Mouse (Mus musculus) myocyte (in vitro differentiated cells): ENCODE results near the gene Plekhh2. TPM values are rescaled to one million over a fixed set of nuclear protein-coding genes. Genes with fewer than 3 reads are reported as not detected.

ENCODE experiments used
- H3K27me3 ChIP-seq: one replicate; pipeline ENCODE4 v1.6.1; 2011; ENCODE audit not compliant: control insufficient read depth, insufficient read depth, insufficient read length
- H3K36me3 ChIP-seq: one replicate; pipeline ENCODE4 v1.6.1; 2011; ENCODE audit not compliant: control insufficient read depth, insufficient read depth
- H3K4me2 ChIP-seq: one replicate; pipeline ENCODE4 v1.6.1; 2011; ENCODE audit warnings: low read depth, control low read depth
- H3K4me3 ChIP-seq: one replicate; pipeline ENCODE4 v1.5.1; 2011; ENCODE audit warnings: mild to moderate bottlenecking, control low read depth, moderate library complexity
- H3K79me2 ChIP-seq: one replicate; pipeline ENCODE4 v1.6.1; 2011; ENCODE audit not compliant: control insufficient read depth, insufficient read depth
- H3ac ChIP-seq: one replicate; pipeline ENCODE4 v1.6.1; 2011; ENCODE audit not compliant: control insufficient read depth, insufficient read length
- CEBPB ChIP-seq: IDR thresholded peaks from 2 replicates; pipeline ENCODE4 v1.6.1; 2011; ENCODE audit warnings: mild to moderate bottlenecking, moderate library complexity; ENCODE audit not compliant: poor library complexity, insufficient read depth, severe bottlenecking
- E2F4 ChIP-seq: IDR thresholded peaks from one replicate; pipeline ENCODE4 v1.6.1; 2011; ENCODE audit warnings: mild to moderate bottlenecking, control low read depth, moderate library complexity; ENCODE audit not compliant: insufficient read depth
- MAX ChIP-seq: IDR thresholded peaks from one replicate; pipeline ENCODE4 v1.6.1; 2011; ENCODE audit warnings: low read depth, mild to moderate bottlenecking, control low read depth
- MYOD1 ChIP-seq, 3 experiments: IDR thresholded peaks; one replicate each; pipeline ENCODE4 v1.6.1; 2011; ENCODE audit warnings: control low read depth in 2 of 3, low read depth in 2 of 3, mild to moderate bottlenecking in 2 of 3, moderate library complexity in 1 of 3; ENCODE audit not compliant: insufficient read length in 2 of 3, control insufficient read depth in 1 of 3
- MYOG ChIP-seq, 3 experiments: IDR thresholded peaks; one replicate each; pipeline ENCODE4 v1.6.1; 2011; ENCODE audit warnings: control low read depth in 2 of 3, low read depth in 2 of 3, mild to moderate bottlenecking in 2 of 3; ENCODE audit not compliant: insufficient read length in 2 of 3, control insufficient read depth in 1 of 3, insufficient read depth in 1 of 3
- POLR2A ChIP-seq: IDR thresholded peaks from one replicate; pipeline ENCODE4 v1.6.1; 2011; ENCODE audit warnings: low read depth, mild to moderate bottlenecking, control low read depth, moderate library complexity; ENCODE audit not compliant: insufficient read length
- POLR2AphosphoS2 ChIP-seq: IDR thresholded peaks from one replicate; pipeline ENCODE4 v1.6.1; 2011; ENCODE audit warnings: low read depth, control low read depth; ENCODE audit not compliant: insufficient read length
- REST ChIP-seq: IDR thresholded peaks from one replicate; pipeline ENCODE4 v1.6.1; 2011; ENCODE audit warnings: mild to moderate bottlenecking, control low read depth, moderate library complexity; ENCODE audit not compliant: insufficient read depth, insufficient read length
- SRF ChIP-seq: IDR thresholded peaks from one replicate; pipeline ENCODE4 v1.6.1; 2011; ENCODE audit warnings: low read depth; ENCODE audit not compliant: control insufficient read depth, insufficient read length
- TCF12 ChIP-seq: IDR thresholded peaks from one replicate; pipeline ENCODE4 v1.6.1; 2011; ENCODE audit warnings: mild to moderate bottlenecking, control low read depth; ENCODE audit not compliant: poor library complexity, insufficient read depth, severe bottlenecking
- TCF3 ChIP-seq: IDR thresholded peaks from one replicate; pipeline ENCODE4 v1.6.1; 2011; ENCODE audit warnings: low read depth, control low read depth; ENCODE audit not compliant: insufficient read length
- USF1 ChIP-seq: IDR thresholded peaks from one replicate; pipeline ENCODE4 v1.6.1; 2011; ENCODE audit warnings: low read depth, mild to moderate bottlenecking, control low read depth, moderate library complexity
- polyA plus RNA-seq: library from polyadenylated mRNA; unstranded; fragments of >200 nt; fragmentation: generic; extraction: Trizol; gene quantifications from one replicate; pipeline ENCODE4 v1.2.1, GENCODE M21; 2012; ENCODE audit warnings: missing spikeins

Plekhh2 gene
- polyA plus RNA-seq, 1 experiment = 6.4 TPM

- no peaks in the 10 kb centered on the region for H3K36me3 ChIP-seq
- H3K4me2 ChIP-seq = no peak overlapping the region
- no peak overlapping the region for H3ac ChIP-seq
- H3K4me3 ChIP-seq = no peak overlapping the region
- no peaks in the 10 kb centered on the region for H3K79me2 ChIP-seq
- H3K27me3 ChIP-seq = no peaks in the 10 kb centered on the region
- no peak for TF ChIP-seq SRF
- TF ChIP-seq MAX = no peak
- no peak for TF ChIP-seq CEBPB
- no peak for TF ChIP-seq MYOG (IDR thresholded peaks at IDR 0.05; ENCODE audit: control insufficient read depth in 1 of 3, insufficient read depth in 1 of 3, insufficient read length in 2 of 3, low read depth in 2 of 3)
- no peak for TF ChIP-seq TCF3
- TF ChIP-seq E2F4 = no peak
- no peak for TF ChIP-seq POLR2AphosphoS2
- TF ChIP-seq MYOD1 (IDR thresholded peaks at IDR 0.05; ENCODE audit: control insufficient read depth in 1 of 3, insufficient read length in 2 of 3, low read depth in 2 of 3) = no peak
- no peak for TF ChIP-seq USF1
- no peak for TF ChIP-seq POLR2A
- TF ChIP-seq REST = no peak
- no peak for TF ChIP-seq TCF12
These were observed 145.7 kb downstream of the Plekhh2 start for GRCm38 (mm10) chr17:84657422-84657732.

- H3K4me3 ChIP-seq = no peak overlapping the region
- TF ChIP-seq MYOG (IDR thresholded peaks at IDR 0.05; ENCODE audit: control insufficient read depth in 1 of 3, insufficient read depth in 1 of 3, insufficient read length in 2 of 3, low read depth in 2 of 3) (no peak), USF1 (peak; percentile 40)
- no peaks in the 10 kb centered on the region for H3K79me2 ChIP-seq
- no peak overlapping the region for H3ac ChIP-seq
- H3K4me2 ChIP-seq = no peak overlapping the region
- no peaks in the 10 kb centered on the region for H3K36me3 ChIP-seq
- no peaks in the 10 kb centered on the region for H3K27me3 ChIP-seq
These were observed 146.1 kb downstream of the Plekhh2 start for GRCm38 (mm10) chr17:84657782-84658181.

GRCm38 (mm10) chr17:84658195-84658594, 146.5 kb downstream of the Plekhh2 start:
- H3ac ChIP-seq = no peak overlapping the region
- no peaks in the 10 kb centered on the region for H3K27me3 ChIP-seq
- no peak overlapping the region for H3K4me2 ChIP-seq
- H3K79me2 ChIP-seq = no peaks in the 10 kb centered on the region
- H3K4me3 ChIP-seq = no peak overlapping the region
- TF ChIP-seq CEBPB (no peak), TCF3 (no peak), MAX (no peak), SRF (no peak), REST (no peak), E2F4 (no peak), TCF12 (no peak), USF1 (no peak), POLR2A (no peak), MYOG (IDR thresholded peaks at IDR 0.05; ENCODE audit: control insufficient read depth in 1 of 3, insufficient read depth in 1 of 3, insufficient read length in 2 of 3, low read depth in 2 of 3) (no peak), MYOD1 (IDR thresholded peaks at IDR 0.05; ENCODE audit: control insufficient read depth in 1 of 3, insufficient read length in 2 of 3, low read depth in 2 of 3) (no peak), POLR2AphosphoS2 (no peak)
- H3K36me3 ChIP-seq = no peaks in the 10 kb centered on the region

GRCm38 (mm10) chr17:84658951-84659350, 147.3 kb downstream of the Plekhh2 start:
- Histone ChIP-seq H3ac (no peak overlapping the region), H3K4me2 (no peak overlapping the region), H3K79me2 (no peaks in the 10 kb centered on the region), H3K27me3 (no peaks in the 10 kb centered on the region), H3K36me3 (no peaks in the 10 kb centered on the region), H3K4me3 (no peak overlapping the region)
- no peak for TF ChIP-seq POLR2AphosphoS2
- TF ChIP-seq SRF = no peak
- TF ChIP-seq E2F4 = no peak
- TF ChIP-seq POLR2A = no peak
- TF ChIP-seq TCF3 = no peak
- TF ChIP-seq MYOG (IDR thresholded peaks at IDR 0.05; ENCODE audit: control insufficient read depth in 1 of 3, insufficient read depth in 1 of 3, insufficient read length in 2 of 3, low read depth in 2 of 3) = no peak
- TF ChIP-seq MAX = no peak
- TF ChIP-seq USF1 = no peak
- TF ChIP-seq TCF12 = no peak
- no peak for TF ChIP-seq MYOD1 (IDR thresholded peaks at IDR 0.05; ENCODE audit: control insufficient read depth in 1 of 3, insufficient read length in 2 of 3, low read depth in 2 of 3)
- TF ChIP-seq CEBPB = no peak
- TF ChIP-seq REST = no peak

- no peaks in the 10 kb centered on the region for H3K27me3 ChIP-seq
- no peak overlapping the region for H3K4me3 ChIP-seq
- H3K79me2 ChIP-seq = no peaks in the 10 kb centered on the region
- no peak overlapping the region for H3K4me2 ChIP-seq
- TF ChIP-seq E2F4 = no peak
- no peak for TF ChIP-seq POLR2AphosphoS2
- TF ChIP-seq POLR2A = no peak
- TF ChIP-seq MYOD1 (IDR thresholded peaks at IDR 0.05; ENCODE audit: control insufficient read depth in 1 of 3, insufficient read length in 2 of 3, low read depth in 2 of 3) = no peak
- no peak for TF ChIP-seq SRF
- TF ChIP-seq TCF3 = no peak
- TF ChIP-seq MYOG (IDR thresholded peaks at IDR 0.05; ENCODE audit: control insufficient read depth in 1 of 3, insufficient read depth in 1 of 3, insufficient read length in 2 of 3, low read depth in 2 of 3) = no peak
- TF ChIP-seq USF1 = no peak
- TF ChIP-seq MAX = no peak
- TF ChIP-seq CEBPB = no peak
- no peak for TF ChIP-seq REST
- no peak for TF ChIP-seq TCF12
- no peak overlapping the region for H3ac ChIP-seq
- no peaks in the 10 kb centered on the region for H3K36me3 ChIP-seq
These were observed 153.4 kb downstream of the Plekhh2 start for GRCm38 (mm10) chr17:84665053-84665452.
